8 mouse cellular contexts compared by ENCODE assay signal in genomic region chr12:55399128-55399677, GRCm38 (mm10). TPM values are rescaled to one million over a fixed set of nuclear protein-coding genes. Genes with fewer than 3 reads are reported as not detected.
A peak's percentile ranks its signal among the peaks of the same experiment; 100 is the strongest.
DNase-seq lines count a peak whose midpoint lies in the region; ATAC-seq and TF ChIP-seq lines count a peak whose summit lies in the region.

No protein-coding gene starts in this region.

- peaks cover 19% of the 10 kb centered on the region for H3K36me3 ChIP-seq in heart, embryonic 12.5 days
- H3K36me3 ChIP-seq in hindbrain, embryonic 12.5 days: peaks cover 7% of the 10 kb centered on the region; the same call in 1 of the 2 replicates
- peaks cover 30% of the 10 kb centered on the region for H3K36me3 ChIP-seq in midbrain, embryonic 10.5 days

- WGBS in heart, embryonic 12.5 days: 1% methylated on average over 20 of the region's 20 CpGs
- WGBS in hindbrain, embryonic 12.5 days: 2% methylated on average over 20 of the region's 20 CpGs
- 2% methylated on average over 20 of the region's 20 CpGs for WGBS in midbrain, embryonic 10.5 days

- POLR2A ChIA-PET in Patski (lab: Charles Lee): interaction anchor here (0.9 kb wide), 1 partner anchor 97 kb away, joined by 3 read pairs; no protein-coding TSS in a partner anchor

- peak; percentile 40 for ATAC-seq in heart, embryonic 12.5 days (ENCODE audit: insufficient number of reproducible peaks, low FRiP score)
- peak; percentile 23 for ATAC-seq in Patski
- ATAC-seq in hindbrain, embryonic 12.5 days (ENCODE audit: low FRiP score): peak; percentile 36; the same call in 1 of the 2 replicates

- no peaks in the 10 kb centered on the region for H3K9me3 ChIP-seq in heart, embryonic 12.5 days (replicated peaks)
- no peaks in the 10 kb centered on the region for H3K9me3 ChIP-seq in hindbrain, embryonic 12.5 days (replicated peaks)
- no peaks in the 10 kb centered on the region for H3K9me3 ChIP-seq in midbrain, embryonic 10.5 days (replicated peaks)

- no peaks in the 10 kb centered on the region for H3K27me3 ChIP-seq in heart, embryonic 12.5 days (replicated peaks)
- H3K27me3 ChIP-seq in Patski: no peaks in the 10 kb centered on the region
- no peaks in the 10 kb centered on the region for H3K27me3 ChIP-seq in hindbrain, embryonic 12.5 days
- H3K27me3 ChIP-seq in midbrain, embryonic 10.5 days (ENCODE audit: low read depth, poor library complexity, severe bottlenecking): no peaks in the 10 kb centered on the region

- in situ Hi-C loops in Patski (cut with MboI; ENCODE audit: low pct_unique_long_range_greater_than_20kb): loop anchor here (5.0 kb wide), 1 partner anchor 93 kb away; the partner anchor contains the start of gene Nfkbia

- no peak for TF ChIP-seq CTCF in Patski (IDR thresholded peaks at IDR 0.05)

- no peak for DNase-seq in heart, adult 18-20 months
- DNase-seq in Patski (ENCODE audit: low read depth, low spot score): no peak
- DNase-seq in midbrain, embryonic 10.5 days (ENCODE audit: low spot score): no peak
- DNase-seq in testis, postnatal 10 days (ENCODE audit: low spot score): no peak
- no peak for DNase-seq in adrenal gland, postnatal 10 days
- no peak for DNase-seq in left cerebral cortex, adult 8-10 months (ENCODE audit: low spot score in 2 of 2)

- H3K4me3 ChIP-seq in heart, embryonic 12.5 days: peak overlapping the region; percentile 93
- H3K4me3 ChIP-seq in hindbrain, embryonic 12.5 days: peak overlapping the region; percentile 94
- H3K4me3 ChIP-seq in midbrain, embryonic 10.5 days: peak overlapping the region; percentile 95

- H3K4me2 ChIP-seq in heart, embryonic 12.5 days: peak overlapping the region; percentile 83
- H3K4me2 ChIP-seq in hindbrain, embryonic 12.5 days (replicated peaks): peak overlapping the region; percentile 96

- peak overlapping the region; percentile 94 for H3K9ac ChIP-seq in heart, embryonic 12.5 days
- H3K9ac ChIP-seq in hindbrain, embryonic 12.5 days: peak overlapping the region; percentile 96

- peak overlapping the region; percentile 89 for H3K27ac ChIP-seq in heart, embryonic 12.5 days (ENCODE audit: poor library complexity, severe bottlenecking)
- H3K27ac ChIP-seq in hindbrain, embryonic 12.5 days: peak overlapping the region; percentile 82
- H3K27ac ChIP-seq in midbrain, embryonic 10.5 days (replicated peaks): peak overlapping the region; percentile 94

- peaks cover 15% of the 10 kb centered on the region for H3K4me1 ChIP-seq in heart, embryonic 12.5 days (replicated peaks)
- peaks cover 14% of the 10 kb centered on the region for H3K4me1 ChIP-seq in hindbrain, embryonic 12.5 days
- H3K4me1 ChIP-seq in midbrain, embryonic 10.5 days: peaks cover 22% of the 10 kb centered on the region

- CTCF ChIA-PET in Patski (lab: Charles Lee): interaction anchor here (0.6 to 1.0 kb wide), 2 partner anchors 11 to 100 kb away, joined by 3 to 4 read pairs; no protein-coding TSS in a partner anchor

RNA-seq across cellular contexts. Expression of gene Psma6, which starts 15.2 kb away (rescaled TPM):
- polyA plus RNA-seq in heart, embryonic 12.5 days (2016; fragmentation: Nextera tagmentation; extraction: Ambion mirVana): 298 and 308 TPM in 2 replicates
- 100 to 1,000 TPM; 171 to 180 TPM for total RNA-seq in heart, adult 18-20 months (2021)
- polyA plus RNA-seq in Patski (2021): 212 TPM
- polyA plus RNA-seq in hindbrain, embryonic 12.5 days (2016; fragmentation: Nextera tagmentation; extraction: Ambion mirVana): 382 and 419 TPM in 2 replicates
- polyA plus RNA-seq in midbrain, embryonic 10.5 days (2016; fragmentation: Nextera tagmentation; extraction: Ambion mirVana): 496 and 514 TPM in 2 replicates
- 100 to 1,000 TPM; 236 to 251 TPM for total RNA-seq in adrenal gland, postnatal 10 days (2021)
- total RNA-seq in left cerebral cortex, adult 8-10 months (2022): 100 to 1,000 TPM; 137 to 150 (median 142) TPM
